Mouse (Mus musculus) ES-E14 (cell line): ENCODE data around the gene 4933417A18Rik. TPM values are rescaled to one million over a fixed set of nuclear protein-coding genes. Genes with fewer than 3 reads are reported as not detected.
"Not testable (repeated sequence)": the region's sequence is repeated elsewhere in the genome, so short reads cannot be mapped to it uniquely, and the experiment has no call there.

Experiments
- DNase-seq: peaks from one replicate; pipeline ENCODE4 v3.0.0-alpha.2; 2013; ENCODE audit warnings: low read depth, low spot score
- H3K27ac ChIP-seq: 2 replicates; pipeline ENCODE4 v1.5.1; 2012; ENCODE audit warnings: low read depth, mild to moderate bottlenecking, low read length, moderate library complexity, mixed read lengths; ENCODE audit not compliant: poor library complexity, insufficient read depth, severe bottlenecking
- H3K36me3 ChIP-seq: 2 replicates; pipeline ENCODE4 v1.6.1; 2012; ENCODE audit warnings: mild to moderate bottlenecking, low read length, moderate library complexity, mixed read lengths; ENCODE audit not compliant: control insufficient read depth, poor library complexity, insufficient read depth, severe bottlenecking
- H3K4me1 ChIP-seq, 2 experiments: fragments of 150-350 bp in 1 of 2; sonication (generic) in 1 of 2; 2 replicates each; pipeline ENCODE4 v1.6.1; 2012; ENCODE audit warnings: low read length in 2 of 2, mild to moderate bottlenecking in 1 of 2, mixed read lengths in 1 of 2; ENCODE audit not compliant: control insufficient read depth in 2 of 2, insufficient read depth in 2 of 2, poor library complexity in 1 of 2
- H3K4me3 ChIP-seq, 2 experiments: fragments of 150-350 bp in 1 of 2; sonication (generic) in 1 of 2; 2 replicates each; pipeline ENCODE4 v1.5.1; 2012; ENCODE audit warnings: low read length in 2 of 2, low read depth in 1 of 2, mild to moderate bottlenecking in 1 of 2, mixed read lengths in 1 of 2; ENCODE audit not compliant: insufficient read depth in 1 of 2, poor library complexity in 1 of 2, severe bottlenecking in 1 of 2
- H3K9ac ChIP-seq: 2 replicates; pipeline ENCODE4 v1.6.1; 2012; ENCODE audit warnings: low read depth, mild to moderate bottlenecking, low read length, mixed read lengths; ENCODE audit not compliant: poor library complexity, insufficient read depth, severe bottlenecking
- H3K9me3 ChIP-seq: fragments of 150-350 bp; sonication (generic); 2 replicates; pipeline ENCODE4 v1.6.1; 2012; ENCODE audit warnings: low read depth, mild to moderate bottlenecking, low read length; ENCODE audit not compliant: control insufficient read depth, insufficient read depth
- CHD2 ChIP-seq: IDR thresholded peaks from 2 replicates; pipeline ENCODE4 v1.6.1; 2014; ENCODE audit warnings: mild to moderate bottlenecking, low read depth, low read length, inconsistent platforms
- HCFC1 ChIP-seq: IDR thresholded peaks from 2 replicates; pipeline ENCODE4 v1.6.1; 2012; ENCODE audit warnings: low read length, inconsistent platforms, borderline replicate concordance; ENCODE audit not compliant: insufficient read depth
- MAFK ChIP-seq: IDR thresholded peaks from 2 replicates; pipeline ENCODE4 v1.6.1; 2014; ENCODE audit warnings: mild to moderate bottlenecking, low read depth, low read length, inconsistent platforms; ENCODE audit not compliant: insufficient read depth
- ZC3H11A ChIP-seq: IDR thresholded peaks from 2 replicates; pipeline ENCODE4 v1.6.1; 2012; ENCODE audit warnings: low read depth, mild to moderate bottlenecking, inconsistent platforms, low read length, borderline replicate concordance
- ZNF384 ChIP-seq: IDR thresholded peaks from 2 replicates; pipeline ENCODE4 v1.6.1; 2012; ENCODE audit warnings: low read depth, low read length, inconsistent platforms
- in situ Hi-C, 2 experiments: fragments of 600-800 bp; cut with MboI; formaldehyde crosslinking; loops; one replicate each; pipeline ENCODE4 v1.15.1; 2025; ENCODE audit warnings: low sequenced_read_pairs in 2 of 2, inconsistent platforms in 1 of 2; ENCODE audit not compliant: unreplicated experiment in 2 of 2
- total RNA-seq: library from RNA; depleted of rRNA; stranded (reverse); fragments of 300-350 nt; gene quantifications from 2 replicates; pipeline ENCODE4 v1.2.3, GENCODE M21; 2012

Gene 4933417A18Rik
- total RNA-seq, 1 experiment: not detected

- no peak overlapping the region for H3K9ac ChIP-seq
- H3K27ac ChIP-seq: no peak overlapping the region
- H3K9me3 ChIP-seq: no peaks in the 10 kb centered on the region
- no peaks in the 10 kb centered on the region for H3K36me3 ChIP-seq
- in situ Hi-C loops: no loop called here
- no peak overlapping the region for H3K4me3 ChIP-seq
- no peaks in the 10 kb centered on the region for H3K4me1 ChIP-seq
- DNase-seq: no peak
- no peak for TF ChIP-seq CHD2
- no peak for TF ChIP-seq HCFC1
- TF ChIP-seq ZC3H11A: no peak
- no peak for TF ChIP-seq MAFK
- TF ChIP-seq ZNF384: no peak
These were observed 18.2 kb downstream of the 4933417A18Rik start for GRCm38 (mm10) chr13:34942370-34942769.

GRCm38 (mm10) chr13:34951437-34951836, 27.2 kb downstream of the 4933417A18Rik start:
- H3K4me3 ChIP-seq, in situ Hi-C loops, H3K36me3 ChIP-seq, H3K4me1 ChIP-seq, H3K27ac ChIP-seq, H3K9me3 ChIP-seq, H3K9ac ChIP-seq, DNase-seq: not testable (repeated sequence)

GRCm38 (mm10) chr13:34956901-34957300, 32.7 kb downstream of the 4933417A18Rik start:
- H3K36me3 ChIP-seq: no peaks in the 10 kb centered on the region
- no peak overlapping the region for H3K4me3 ChIP-seq
- in situ Hi-C loops: no loop called here
- DNase-seq: no peak
- TF ChIP-seq ZNF384 (no peak), CHD2 (no peak), ZC3H11A (no peak), HCFC1 (no peak), MAFK (no peak)
- peaks cover 5 to 6% of the 10 kb centered on the region in 2 experiments; a peak in 2 of 4 replicates for H3K4me1 ChIP-seq
- no peak overlapping the region for H3K27ac ChIP-seq
- H3K9ac ChIP-seq: no peak overlapping the region
- H3K9me3 ChIP-seq: no peaks in the 10 kb centered on the region

GRCm38 (mm10) chr13:34958158-34958557, 33.9 kb downstream of the 4933417A18Rik start:
- in situ Hi-C loops, H3K4me3 ChIP-seq, H3K4me1 ChIP-seq, H3K36me3 ChIP-seq, DNase-seq, H3K27ac ChIP-seq, H3K9ac ChIP-seq, H3K9me3 ChIP-seq: not testable (repeated sequence)

GRCm38 (mm10) chr13:34960996-34961770, 37.0 kb downstream of the 4933417A18Rik start:
- DNase-seq: no peak
- H3K4me1 ChIP-seq: peaks cover 8 to 12% of the 10 kb centered on the region in 2 experiments; a peak in 2 of 4 replicates
- in situ Hi-C loops: no loop called here

More at GRCm38 (mm10) chr13:34960996-34961770, 37.0 kb downstream of the 4933417A18Rik start:
- H3K9me3 ChIP-seq: no peaks in the 10 kb centered on the region
- TF ChIP-seq ZC3H11A (no peak), ZNF384 (no peak)
- H3K36me3 ChIP-seq: no peaks in the 10 kb centered on the region
- no peak overlapping the region for H3K27ac ChIP-seq
- no peak overlapping the region for H3K4me3 ChIP-seq
- H3K9ac ChIP-seq: no peak overlapping the region
